Mouse (Mus musculus) spleen, adult 2 months (tissue): ENCODE results near the gene Jmjd6. TPM values are rescaled to one million over a fixed set of nuclear protein-coding genes. Genes with fewer than 3 reads are reported as not detected.
"Not testable (repeated sequence)": the region's sequence is repeated elsewhere in the genome, so short reads cannot be mapped to it uniquely, and the experiment has no call there.

ENCODE experiments used
- DNase-seq, 2 experiments: peaks; one replicate each; pipeline versions ENCODE4 v3.0.0 to v3.0.0-alpha.2; 2012 to 2021; ENCODE audit warnings: low spot score in 2 of 2, low read depth in 1 of 2
- H3K27ac ChIP-seq: fragments of 200-500 bp; 2 replicates; pipeline ENCODE4 v1.5.1; 2012; ENCODE audit warnings: low read length, inconsistent platforms; ENCODE audit not compliant: insufficient read depth
- H3K27me3 ChIP-seq: fragments of 200-500 bp; 2 replicates; pipeline ENCODE4 v1.6.1; 2012; ENCODE audit warnings: mild to moderate bottlenecking, moderate library complexity, low read length, inconsistent platforms; ENCODE audit not compliant: control insufficient read depth, insufficient read depth
- H3K36me3 ChIP-seq: fragments of 200-500 bp; 2 replicates; pipeline ENCODE4 v1.6.1; 2012; ENCODE audit warnings: mild to moderate bottlenecking, low read length, inconsistent platforms; ENCODE audit not compliant: control insufficient read depth, insufficient read depth
- H3K4me1 ChIP-seq: fragments of 200-500 bp; 2 replicates; pipeline ENCODE4 v1.6.1; 2011; ENCODE audit warnings: inconsistent platforms; ENCODE audit not compliant: control insufficient read depth, insufficient read depth, insufficient read length
- H3K4me3 ChIP-seq: fragments of 200-500 bp; 2 replicates; pipeline ENCODE4 v1.5.1; 2011; ENCODE audit warnings: mild to moderate bottlenecking, inconsistent platforms; ENCODE audit not compliant: insufficient read depth, insufficient read length; ENCODE audit errors: extremely low read depth
- CTCF ChIP-seq: fragments of 200-500 bp; IDR thresholded peaks from 2 replicates; pipeline ENCODE4 v1.5.1; 2011; ENCODE audit warnings: mild to moderate bottlenecking, inconsistent platforms; ENCODE audit not compliant: insufficient read depth, insufficient read length, insufficient replicate concordance; ENCODE audit errors: extremely low read depth
- POLR2A ChIP-seq: fragments of 200-500 bp; IDR thresholded peaks from 2 replicates; pipeline ENCODE4 v1.6.1; 2011; ENCODE audit warnings: low read depth, low read length, inconsistent platforms
- WGBS: fragments of 180-500 bp; shearing (Covaris S2); methylation state at CpG from one replicate; pipeline ENCODE4 v1.1.7; 2018; 5-methylcytosine and 5-hydroxymethylcytosine counted together
- polyA plus RNA-seq: library from polyadenylated mRNA; depleted of rRNA; stranded (reverse); fragments of >200 nt; gene quantifications from 2 replicates; pipeline ENCODE4 v1.2.3, GENCODE M21; 2012

Jmjd6 gene
- polyA plus RNA-seq, 1 experiment: 21.7 TPM

DNA sequence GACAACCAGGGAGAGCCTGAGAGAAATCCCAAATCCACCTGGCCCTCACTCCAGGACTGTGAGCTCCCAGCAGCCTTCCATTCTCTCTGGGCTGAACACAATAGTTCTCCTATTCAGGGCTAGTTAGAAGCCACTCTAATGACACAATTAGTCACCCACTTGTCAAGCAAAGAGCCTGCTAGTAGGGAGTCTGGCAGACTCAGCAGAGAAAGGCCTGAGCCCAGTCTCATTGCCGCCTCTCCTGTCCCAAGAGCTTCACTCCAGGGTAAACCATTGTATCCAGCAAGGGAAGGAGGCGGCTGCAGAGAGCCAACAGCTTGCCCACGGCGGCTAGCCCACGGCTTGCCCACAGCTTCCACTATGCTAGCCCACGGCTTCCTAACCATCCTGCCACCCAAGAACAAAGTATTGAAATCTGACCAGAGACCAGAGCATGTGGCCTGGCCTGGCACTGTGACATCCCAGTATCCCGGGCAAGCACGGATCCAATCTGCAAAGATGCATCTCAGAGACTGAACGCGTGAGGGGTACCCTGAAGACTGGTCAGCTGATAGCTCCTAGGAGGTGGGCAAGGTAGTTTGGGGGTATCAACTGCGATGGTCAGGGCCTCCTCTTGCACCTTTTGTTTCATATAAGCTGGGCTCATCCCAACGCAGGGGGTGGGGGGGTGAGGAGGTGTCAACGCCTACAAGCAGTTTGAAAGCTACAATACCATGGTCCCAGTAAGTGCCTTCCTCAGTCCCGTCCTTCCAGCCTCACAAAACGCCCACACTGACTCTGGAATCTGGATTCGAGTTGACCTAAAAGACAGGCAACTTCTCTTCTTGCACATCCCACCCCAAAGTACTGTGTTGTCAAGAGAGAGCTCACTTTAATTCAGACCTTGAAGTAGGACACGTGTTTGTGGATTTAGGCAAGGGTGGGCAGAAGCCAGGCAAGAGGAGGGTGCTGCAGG is 16.4 kb downstream of the Jmjd6 start:
- DNase-seq: no peak
- TF ChIP-seq POLR2A (no peak), CTCF (no peak)
- peak overlapping the region; percentile 51; the same call in 1 of the 2 replicates for H3K4me3 ChIP-seq

DNA sequence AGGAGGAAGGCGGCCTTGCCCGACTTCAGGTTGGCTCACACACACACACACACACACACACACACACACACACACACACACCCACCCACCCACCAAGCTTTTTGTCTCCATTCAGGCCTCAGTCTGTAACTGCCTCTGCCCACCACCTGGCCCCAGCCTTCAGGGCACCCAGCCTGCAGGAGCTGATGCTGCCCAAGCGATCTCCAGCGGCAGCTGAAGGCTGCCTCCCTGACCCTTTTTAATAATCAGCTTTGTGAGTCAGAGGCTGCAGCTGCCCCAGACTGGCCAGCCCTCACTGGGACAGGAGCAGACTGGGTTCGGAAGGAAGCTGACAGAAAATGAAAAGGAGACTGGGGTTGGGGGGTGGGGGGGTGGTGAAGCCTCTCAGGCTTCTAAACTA is 18.0 kb downstream of the Jmjd6 start:
- peaks cover 6% of the 10 kb centered on the region; the same call in 1 of the 2 replicates for H3K4me1 ChIP-seq
- H3K27me3 ChIP-seq: peaks cover 4% of the 10 kb centered on the region
- DNase-seq: no peak
- H3K27ac ChIP-seq: no peak overlapping the region
- H3K4me3 ChIP-seq: no peak overlapping the region
- TF ChIP-seq CTCF (no peak), POLR2A (no peak)
- no peaks in the 10 kb centered on the region for H3K36me3 ChIP-seq
- 77% methylated on average over 3 of the region's 5 CpGs for WGBS

More for the DNA sequence above, 16.4 kb downstream of the Jmjd6 start:
- Histone ChIP-seq H3K36me3 (no peaks in the 10 kb centered on the region), H3K27me3 (peaks cover 4% of the 10 kb centered on the region), H3K4me1 (peaks cover 6% of the 10 kb centered on the region; the same call in 1 of the 2 replicates), H3K27ac (no peak overlapping the region; the same call in 1 of the 2 replicates)
- WGBS: 71% methylated on average over 17 of the region's 17 CpGs

DNA sequence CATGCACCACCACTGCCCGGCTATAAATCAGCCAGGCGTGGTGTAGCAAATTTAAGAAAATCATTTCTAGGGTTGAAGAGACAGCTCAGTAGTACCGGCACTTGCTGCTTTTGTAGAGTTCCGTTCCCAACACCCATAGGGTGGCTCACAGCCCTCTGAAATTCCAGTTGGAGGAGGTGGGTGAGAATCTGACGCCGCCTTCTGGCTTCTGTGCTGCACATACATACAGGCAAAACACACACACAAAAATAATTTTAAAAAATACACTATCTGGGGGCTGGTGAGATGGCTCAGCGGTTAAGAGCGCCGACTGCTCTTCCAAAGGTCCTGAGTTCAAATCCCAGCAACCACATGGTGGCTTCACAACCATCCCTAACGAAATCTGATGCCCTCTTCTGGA is 19.4 kb downstream of the Jmjd6 start:
- DNase-seq, H3K27me3 ChIP-seq, H3K36me3 ChIP-seq, H3K4me3 ChIP-seq, H3K4me1 ChIP-seq, H3K27ac ChIP-seq: not testable (repeated sequence)
- WGBS: 92% methylated on average over 10 of the region's 10 CpGs

- no peak overlapping the region for H3K4me3 ChIP-seq
- DNase-seq: no peak
- H3K36me3 ChIP-seq: no peaks in the 10 kb centered on the region
- no peak overlapping the region for H3K27ac ChIP-seq
- peaks cover 4% of the 10 kb centered on the region; the same call in 1 of the 2 replicates for H3K4me1 ChIP-seq
- TF ChIP-seq POLR2A: no peak
- TF ChIP-seq CTCF: no peak
- 93% methylated on average over 2 of the region's 2 CpGs for WGBS
- H3K27me3 ChIP-seq: peaks cover 4% of the 10 kb centered on the region
Observed at GRCm38 (mm10) chr11:116823255-116823654, 20.0 kb downstream of the Jmjd6 start.

GRCm38 (mm10) chr11:116822626-116823025 is 20.6 kb downstream of the Jmjd6 start:
- DNase-seq: no peak
- Histone ChIP-seq H3K27me3 (0 out of 2 replicates have a peak, but pooled peaks cover under 1% of the 10 kb centered on the region), H3K4me1 (no peaks in the 10 kb centered on the region), H3K4me3 (no peak overlapping the region), H3K36me3 (no peaks in the 10 kb centered on the region), H3K27ac (no peak overlapping the region)
- WGBS: 97% methylated on average over 10 of the region's 10 CpGs
- no peak for TF ChIP-seq POLR2A
- TF ChIP-seq CTCF: no peak

DNA sequence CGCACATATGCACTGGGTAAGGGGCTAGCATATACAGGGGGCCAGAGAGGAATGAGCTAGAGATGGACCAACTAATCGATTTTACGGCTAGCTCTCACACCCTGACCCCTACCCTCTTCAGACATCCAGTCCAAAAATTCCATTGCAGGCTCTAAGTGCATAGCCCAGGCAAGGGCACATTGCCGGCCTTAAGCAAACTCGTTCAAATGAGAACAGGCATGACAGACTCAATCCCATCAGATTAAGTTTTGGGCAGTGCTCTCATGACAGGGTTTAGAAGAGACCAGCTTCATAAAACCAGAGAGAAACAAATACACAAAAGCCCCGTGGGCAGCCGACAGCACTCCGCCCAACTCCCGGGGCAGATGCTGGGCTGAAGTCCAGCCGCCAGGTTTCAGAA is 21.0 kb downstream of the Jmjd6 start:
- 90% methylated on average over 10 of the region's 10 CpGs for whole genome bisulfite sequencing
- Histone ChIP-seq H3K36me3 (no peaks in the 10 kb centered on the region), H3K27ac (no peak overlapping the region), H3K27me3 (no peaks in the 10 kb centered on the region), H3K4me3 (no peak overlapping the region), H3K4me1 (no peaks in the 10 kb centered on the region)
- no peak for TF ChIP-seq POLR2A
- no peak for TF ChIP-seq CTCF
- no peak for DNase-seq

GRCm38 (mm10) chr11:116821057-116821940 is 21.9 kb downstream of the Jmjd6 start:
- WGBS: 78% methylated on average over 13 of the region's 13 CpGs
- H3K36me3 ChIP-seq: no peaks in the 10 kb centered on the region

More at GRCm38 (mm10) chr11:116821057-116821940, 21.9 kb downstream of the Jmjd6 start:
- no peak for TF ChIP-seq POLR2A
- no peak for TF ChIP-seq CTCF
- Histone ChIP-seq H3K27ac (no peak overlapping the region), H3K4me1 (no peaks in the 10 kb centered on the region), H3K27me3 (no peaks in the 10 kb centered on the region), H3K4me3 (no peak overlapping the region)
- no peak for DNase-seq
